Mouse (Mus musculus): ENCODE results near the gene Cpsf2. TPM values are rescaled to one million over a fixed set of nuclear protein-coding genes. Genes with fewer than 3 reads are reported as not detected.
A peak's percentile ranks its signal among the peaks of the same experiment; 100 is the strongest.

Cpsf2 gene
- polyA plus RNA-seq, 1 experiment from 2014 or later: 38.1 TPM

- Histone ChIP-seq H3K27ac (replicated peaks) (no peak overlapping the region), H3K27me3 (no peaks in the 10 kb centered on the region), H3K36me3 (peaks cover 63% of the 10 kb centered on the region), H3K4me2 (replicated peaks) (no peak overlapping the region), H3K9me3 (no peaks in the 10 kb centered on the region), H3K4me1 (no peaks in the 10 kb centered on the region), H3K9ac (replicated peaks) (no peak overlapping the region), H3K4me3 (no peak overlapping the region)
- 79% methylated on average over 3 of the region's 3 CpGs for WGBS
- ATAC-seq (ENCODE audit: low FRiP score, low read depth): no peak
These were observed 9.3 kb downstream of the Cpsf2 start for GRCm38 (mm10) chr12:101985110-101985509.

- no peak overlapping the region for H3K4me3 ChIP-seq
- peaks cover 86% of the 10 kb centered on the region for H3K36me3 ChIP-seq
- no peak overlapping the region for H3K4me2 ChIP-seq (replicated peaks)
- ATAC-seq (ENCODE audit: low FRiP score, low read depth): no peak
- H3K27ac ChIP-seq (replicated peaks): no peak overlapping the region
- WGBS: 92% methylated on average over 6 of the region's 6 CpGs
- H3K9me3 ChIP-seq: no peaks in the 10 kb centered on the region
- no peaks in the 10 kb centered on the region for H3K27me3 ChIP-seq
- H3K9ac ChIP-seq (replicated peaks): no peak overlapping the region
- no peaks in the 10 kb centered on the region for H3K4me1 ChIP-seq
These were observed 11.9 kb downstream of the Cpsf2 start for GRCm38 (mm10) chr12:101987659-101988058.

DNA sequence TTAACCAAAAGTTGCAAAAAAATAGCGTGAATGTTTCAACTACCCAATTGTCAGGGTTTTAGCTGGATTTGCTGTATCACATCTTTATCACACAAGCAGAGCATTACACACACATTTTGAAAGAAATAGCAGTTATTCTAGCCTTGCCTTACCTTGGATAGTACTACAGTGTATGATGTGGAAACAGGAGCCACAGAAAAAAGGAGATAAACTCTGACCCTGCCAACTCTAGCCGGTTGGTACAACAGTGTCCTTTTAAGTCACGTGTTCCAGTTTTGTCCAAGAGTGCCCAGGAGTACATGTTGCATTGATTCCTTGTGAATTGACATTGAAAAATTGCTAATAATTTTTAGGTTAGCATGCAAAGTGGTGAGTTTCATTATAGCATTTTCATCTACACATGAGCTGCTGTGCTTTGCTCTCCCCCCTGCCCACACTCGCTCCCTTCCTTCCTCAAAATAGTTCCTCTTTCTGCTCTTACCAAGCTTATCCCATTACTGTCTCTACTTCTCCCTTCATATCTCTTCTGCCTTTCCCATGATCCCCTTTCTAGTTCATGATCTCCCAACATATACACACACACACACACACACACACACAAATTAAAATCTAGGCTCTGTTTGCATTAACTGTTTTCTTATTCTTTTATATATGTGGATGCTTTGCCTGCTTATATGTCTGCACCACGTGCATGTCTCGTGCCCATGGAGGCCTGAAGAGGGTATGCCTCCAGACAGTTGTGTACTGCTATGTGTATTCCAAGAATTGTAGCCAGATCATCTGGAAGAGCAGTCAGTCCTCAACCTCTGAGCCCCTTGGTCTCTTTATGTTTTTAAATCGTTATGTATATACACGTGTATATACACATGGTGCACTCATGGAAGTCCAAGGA is 19.0 kb downstream of the Cpsf2 start:
- Histone ChIP-seq H3K27me3 (no peaks in the 10 kb centered on the region), H3K36me3 (peaks cover 84% of the 10 kb centered on the region), H3K9ac (replicated peaks) (no peak overlapping the region), H3K4me3 (no peak overlapping the region), H3K27ac (replicated peaks) (no peak overlapping the region), H3K4me2 (replicated peaks) (no peak overlapping the region), H3K9me3 (no peaks in the 10 kb centered on the region), H3K4me1 (no peaks in the 10 kb centered on the region)
- WGBS: 95% methylated on average over 8 of the region's 8 CpGs
- no peak for ATAC-seq (ENCODE audit: low FRiP score, low read depth)

GRCm38 (mm10) chr12:101998929-101999328 is 23.1 kb downstream of the Cpsf2 start:
- H3K27ac ChIP-seq (replicated peaks): no peak overlapping the region
- no peak for ATAC-seq (ENCODE audit: low FRiP score, low read depth)
- no peaks in the 10 kb centered on the region for H3K4me1 ChIP-seq
- H3K9ac ChIP-seq (replicated peaks): no peak overlapping the region
- H3K4me3 ChIP-seq: no peak overlapping the region
- peaks cover 82% of the 10 kb centered on the region for H3K36me3 ChIP-seq
- no peaks in the 10 kb centered on the region for H3K9me3 ChIP-seq
- no peak overlapping the region for H3K4me2 ChIP-seq (replicated peaks)
- no peaks in the 10 kb centered on the region for H3K27me3 ChIP-seq
- 97% methylated on average over 5 of the region's 5 CpGs for WGBS

GRCm38 (mm10) chr12:102000785-102001184 is 25.0 kb downstream of the Cpsf2 start:
- Histone ChIP-seq H3K27ac (replicated peaks) (no peak overlapping the region), H3K9ac (replicated peaks) (no peak overlapping the region), H3K4me2 (replicated peaks) (no peak overlapping the region), H3K4me1 (no peaks in the 10 kb centered on the region), H3K4me3 (no peak overlapping the region), H3K27me3 (no peaks in the 10 kb centered on the region), H3K36me3 (peaks cover 88% of the 10 kb centered on the region), H3K9me3 (no peaks in the 10 kb centered on the region)
- 92% methylated on average over 11 of the region's 11 CpGs for WGBS
- no peak for ATAC-seq (ENCODE audit: low FRiP score, low read depth)

GRCm38 (mm10) chr12:102008111-102008977 is 32.6 kb downstream of the Cpsf2 start:
- H3K9ac ChIP-seq (replicated peaks): no peak overlapping the region
- no peak overlapping the region for H3K4me2 ChIP-seq (replicated peaks)
- H3K27me3 ChIP-seq: no peaks in the 10 kb centered on the region
- H3K4me3 ChIP-seq: no peak overlapping the region
- no peaks in the 10 kb centered on the region for H3K9me3 ChIP-seq
- H3K4me1 ChIP-seq: no peaks in the 10 kb centered on the region
- peaks cover 25% of the 10 kb centered on the region for H3K36me3 ChIP-seq
- no peak for ATAC-seq (ENCODE audit: low FRiP score, low read depth)
- 88% methylated on average over 16 of the region's 16 CpGs for WGBS
- no peak overlapping the region for H3K27ac ChIP-seq (replicated peaks)

DNA sequence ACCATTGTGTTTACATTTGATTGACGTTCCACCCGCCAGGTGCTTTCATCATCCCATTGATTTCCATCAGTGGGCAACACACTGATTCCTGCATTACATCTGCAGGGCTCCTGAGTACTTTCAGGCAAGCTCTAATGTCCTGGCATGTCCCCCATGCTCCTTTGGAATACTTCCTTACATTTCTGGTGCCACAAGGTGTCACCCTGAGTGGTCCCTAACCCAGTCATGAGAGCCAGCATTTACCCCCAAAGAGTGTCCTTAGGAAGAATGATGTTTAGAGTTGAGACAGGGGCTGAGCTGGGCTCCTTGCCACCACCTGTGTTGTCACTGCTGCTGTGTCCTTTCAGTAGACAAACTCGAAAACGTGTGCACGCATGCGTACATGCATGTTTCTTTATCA is 33.8 kb downstream of the Cpsf2 start:
- Histone ChIP-seq H3K4me2 (replicated peaks) (no peak overlapping the region), H3K4me1 (no peaks in the 10 kb centered on the region), H3K4me3 (no peak overlapping the region), H3K36me3 (peaks cover 13% of the 10 kb centered on the region; the same call in 1 of the 2 replicates), H3K9me3 (no peaks in the 10 kb centered on the region), H3K27me3 (no peaks in the 10 kb centered on the region), H3K27ac (replicated peaks) (no peak overlapping the region), H3K9ac (replicated peaks) (no peak overlapping the region)
- no peak for ATAC-seq (ENCODE audit: low FRiP score, low read depth)
- WGBS: 91% methylated on average over 6 of the region's 6 CpGs

DNA sequence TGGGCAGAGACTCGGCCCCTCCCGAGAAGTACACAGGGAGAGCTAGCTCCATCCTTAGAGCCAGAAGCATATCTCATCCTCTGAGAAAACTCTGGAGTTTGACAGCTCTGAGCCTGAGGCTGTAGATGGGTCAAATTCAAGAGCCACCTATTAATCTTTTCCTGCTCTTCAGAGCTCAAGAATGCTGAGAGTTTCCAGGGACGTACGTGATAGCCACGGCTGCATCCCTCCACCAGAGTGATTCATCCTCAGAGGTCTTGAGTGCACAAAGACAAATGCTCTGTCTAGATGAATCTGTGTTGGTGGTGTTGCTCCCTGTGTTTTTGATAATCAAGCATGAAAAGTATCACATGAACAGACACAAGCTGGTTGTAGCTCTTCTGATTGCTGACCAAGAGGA is 38.6 kb downstream of the Cpsf2 start:
- WGBS: 86% methylated on average over 5 of the region's 5 CpGs
- Histone ChIP-seq H3K27ac (replicated peaks) (no peak overlapping the region), H3K9me3 (no peaks in the 10 kb centered on the region), H3K36me3 (no peaks in the 10 kb centered on the region), H3K27me3 (no peaks in the 10 kb centered on the region), H3K4me1 (no peaks in the 10 kb centered on the region), H3K4me2 (replicated peaks) (no peak overlapping the region), H3K4me3 (no peak overlapping the region), H3K9ac (replicated peaks) (no peak overlapping the region)
- ATAC-seq (ENCODE audit: low FRiP score, low read depth): no peak

- H3K27ac ChIP-seq (replicated peaks): no peak overlapping the region
- 87% methylated on average over 6 of the region's 6 CpGs for WGBS
- H3K4me2 ChIP-seq (replicated peaks): no peak overlapping the region
- no peaks in the 10 kb centered on the region for H3K27me3 ChIP-seq
- H3K4me1 ChIP-seq: no peaks in the 10 kb centered on the region
- ATAC-seq (ENCODE audit: low FRiP score, low read depth): no peak
- H3K9ac ChIP-seq (replicated peaks): no peak overlapping the region
- H3K36me3 ChIP-seq: no peaks in the 10 kb centered on the region
- H3K4me3 ChIP-seq: no peak overlapping the region
- no peaks in the 10 kb centered on the region for H3K9me3 ChIP-seq
These were observed 39.3 kb downstream of the Cpsf2 start for GRCm38 (mm10) chr12:102015127-102015526.

- Histone ChIP-seq H3K4me3 (no peak overlapping the region), H3K4me2 (replicated peaks) (no peak overlapping the region), H3K9ac (replicated peaks) (no peak overlapping the region), H3K27me3 (no peaks in the 10 kb centered on the region), H3K36me3 (no peaks in the 10 kb centered on the region), H3K9me3 (no peaks in the 10 kb centered on the region), H3K27ac (replicated peaks) (no peak overlapping the region), H3K4me1 (no peaks in the 10 kb centered on the region)
- ATAC-seq (ENCODE audit: low FRiP score, low read depth): no peak
- WGBS: 88% methylated on average over 6 of the region's 6 CpGs
These were observed 46.1 kb downstream of the Cpsf2 start for GRCm38 (mm10) chr12:102021923-102022322.

GRCm38 (mm10) chr12:102029184-102029583 is 53.4 kb downstream of the Cpsf2 start:
- no peaks in the 10 kb centered on the region for H3K27me3 ChIP-seq
- H3K4me2 ChIP-seq (replicated peaks): no peak overlapping the region
- H3K27ac ChIP-seq (replicated peaks): no peak overlapping the region
- peaks cover 2% of the 10 kb centered on the region; the same call in 1 of the 2 replicates for H3K4me1 ChIP-seq
- no peaks in the 10 kb centered on the region for H3K9me3 ChIP-seq
- no peak overlapping the region for H3K9ac ChIP-seq (replicated peaks)
- WGBS: 52% methylated on average over 7 of the region's 7 CpGs
- no peaks in the 10 kb centered on the region for H3K36me3 ChIP-seq
- H3K4me3 ChIP-seq: no peak overlapping the region
- no peak for ATAC-seq (ENCODE audit: low FRiP score, low read depth)

GRCm38 (mm10) chr12:102029892-102030446 is 54.2 kb downstream of the Cpsf2 start:
- H3K4me1 ChIP-seq: peaks cover 2% of the 10 kb centered on the region; the same call in 1 of the 2 replicates
- 35% methylated on average over 4 of the region's 4 CpGs for WGBS
- no peaks in the 10 kb centered on the region for H3K27me3 ChIP-seq
- H3K4me2 ChIP-seq (replicated peaks): no peak overlapping the region
- H3K4me3 ChIP-seq: no peak overlapping the region
- H3K9me3 ChIP-seq: no peaks in the 10 kb centered on the region
- no peak overlapping the region for H3K9ac ChIP-seq (replicated peaks)
- ATAC-seq (ENCODE audit: low FRiP score, low read depth): peak; percentile 44; the same call in 1 of the 2 replicates
- H3K27ac ChIP-seq (replicated peaks): no peak overlapping the region
- H3K36me3 ChIP-seq: no peaks in the 10 kb centered on the region

Data from midbrain, embryonic 12.5 days (tissue).